Comparison of ENCODE assay signal across 17 mouse cellular contexts in the genomic region with DNA sequence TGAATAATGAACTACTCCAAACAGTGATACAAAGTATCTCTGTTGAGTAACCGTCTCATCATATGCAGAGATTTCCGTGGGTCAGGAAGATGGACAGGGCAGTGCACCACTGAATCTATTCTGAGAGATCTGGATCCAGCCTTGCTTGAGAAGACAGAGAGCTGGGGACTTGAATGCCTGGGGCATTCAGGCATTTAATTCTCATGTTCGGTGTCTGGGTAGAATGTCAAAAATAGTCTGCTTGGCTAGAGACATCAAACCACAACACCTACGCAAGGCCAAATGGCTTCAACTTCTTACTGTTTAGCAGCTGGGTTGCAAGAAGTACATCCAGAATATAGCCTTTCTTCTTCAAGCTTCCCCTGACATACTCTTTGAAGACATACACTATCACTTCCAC.
"Had no signal": no experiment of that assay in that cellular context is flagged by ENCODE, and none has a peak within 500 bp of the region (broad histone marks: within the 10 kb centered on the region; RNA-seq: fewer than 3 reads in every experiment).

No protein-coding gene starts in this region.

- H3K4me2 ChIP-seq: lung, embryonic 15.5 days; midbrain, embryonic 12.5 days; neural tube, embryonic 12.5 days; stomach, embryonic 15.5 days had no signal

- H3K27me3 ChIP-seq: lung, embryonic 15.5 days; midbrain, embryonic 12.5 days; neural tube, embryonic 12.5 days; stomach, embryonic 15.5 days had no signal

- ATAC-seq: lung, postnatal 0 days; midbrain, embryonic 16.5 days had no signal

- DNase-seq: lung, adult 2 months; lung, postnatal 14 days; lung, postnatal 36 days; midbrain, embryonic 14.5 days; right cerebral cortex, postnatal 14 days; thymus, adult 2 months; thymus, postnatal 25 days; thymus, postnatal 4 days had no signal

- H3K9ac ChIP-seq: lung, embryonic 15.5 days; midbrain, embryonic 12.5 days; neural tube, embryonic 12.5 days; stomach, embryonic 15.5 days had no signal

- H3K9me3 ChIP-seq: lung, embryonic 15.5 days; midbrain, embryonic 10.5 days; midbrain, embryonic 12.5 days; neural tube, embryonic 12.5 days; stomach, embryonic 15.5 days had no signal

- H3K4me3 ChIP-seq: lung, embryonic 15.5 days; midbrain, embryonic 10.5 days; midbrain, embryonic 12.5 days; neural tube, embryonic 12.5 days; stomach, embryonic 15.5 days had no signal

- H3K27ac ChIP-seq: lung, embryonic 15.5 days; macrophage; midbrain, embryonic 10.5 days; midbrain, embryonic 12.5 days; neural tube, embryonic 12.5 days; stomach, embryonic 15.5 days; stomach, postnatal 0 days had no signal

- H3K4me1 ChIP-seq: lung, embryonic 15.5 days; midbrain, embryonic 10.5 days; midbrain, embryonic 12.5 days; neural tube, embryonic 12.5 days; stomach, embryonic 15.5 days had no signal

- H3K36me3 ChIP-seq: lung, embryonic 15.5 days; midbrain, embryonic 10.5 days; midbrain, embryonic 12.5 days; neural tube, embryonic 12.5 days; stomach, embryonic 15.5 days had no signal
